Mouse (Mus musculus): ENCODE results near the gene Ahdc1. TPM values are rescaled to one million over a fixed set of nuclear protein-coding genes. Genes with fewer than 3 reads are reported as not detected.

The Ahdc1 gene
- polyA plus RNA-seq, 1 experiment from 2014 or later = 2.8 TPM

DNA sequence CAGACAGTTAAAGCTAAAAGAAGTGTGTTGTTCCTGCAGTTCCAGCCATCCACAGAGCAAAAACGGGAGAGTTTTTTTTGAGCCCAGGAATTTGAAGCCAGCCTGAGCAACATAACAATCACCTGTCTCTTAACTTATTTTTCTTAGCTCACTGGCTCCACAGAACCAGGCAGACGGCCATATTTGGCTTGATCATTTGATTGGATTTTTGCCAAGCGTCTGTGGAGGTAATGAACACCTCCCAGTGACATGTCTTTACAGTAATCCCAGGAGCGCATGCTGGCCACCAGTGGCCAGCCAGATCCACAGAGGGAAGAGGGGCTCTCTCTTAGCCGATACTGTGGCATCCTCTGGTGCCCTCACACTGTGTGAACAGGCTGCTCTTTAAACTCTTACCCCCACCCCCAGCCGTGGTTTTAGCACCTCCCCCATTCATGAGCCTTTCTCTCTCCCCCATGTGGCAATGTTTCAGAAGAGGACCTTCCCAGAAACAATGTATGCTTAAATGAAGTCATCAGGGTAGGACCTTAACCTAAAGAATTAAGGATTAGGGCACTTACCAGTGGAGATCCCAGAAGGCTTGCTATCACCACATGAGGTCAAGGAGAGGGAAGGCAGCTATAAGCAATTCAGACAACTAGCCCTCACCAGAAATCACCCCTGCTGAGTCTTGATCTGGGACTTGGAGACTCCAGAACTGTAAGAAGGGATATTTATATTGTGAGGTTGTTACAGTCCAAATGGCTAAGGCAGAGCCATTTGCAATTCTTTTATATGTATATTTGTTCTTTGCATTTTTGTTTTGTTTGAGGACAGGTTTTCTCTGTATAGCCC, 42.7 kb upstream of the Ahdc1 start:
- no peak overlapping the region for H3K4me3 ChIP-seq (ENCODE audit: low read depth, low read length)
- no peaks in the 10 kb centered on the region for H3K27me3 ChIP-seq (ENCODE audit: control insufficient read depth, insufficient read depth, low read length)
- TF ChIP-seq CTCF (IDR thresholded peaks at IDR 0.05; ENCODE audit: low read depth) = no peak
- H3K27ac ChIP-seq (replicated peaks) = no peak overlapping the region
- H3K9ac ChIP-seq (ENCODE audit: low read length) = no peak overlapping the region
- H3K4me2 ChIP-seq (replicated peaks; ENCODE audit: low read depth) = no peak overlapping the region
- WGBS = 37% methylated on average over 6 of the region's 6 CpGs
- H3K4me1 ChIP-seq (replicated peaks; ENCODE audit: control insufficient read depth, insufficient read depth) = no peaks in the 10 kb centered on the region
- no peaks in the 10 kb centered on the region for H3K36me3 ChIP-seq (ENCODE audit: control insufficient read depth, insufficient read depth, low read length)
- ATAC-seq (ENCODE audit: low FRiP score, low TSS enrichment) (no peak), DNase-seq (ENCODE audit: low spot score) (no peak)
- no peaks in the 10 kb centered on the region for H3K9me3 ChIP-seq (ENCODE audit: control insufficient read depth, low read length)

DNA sequence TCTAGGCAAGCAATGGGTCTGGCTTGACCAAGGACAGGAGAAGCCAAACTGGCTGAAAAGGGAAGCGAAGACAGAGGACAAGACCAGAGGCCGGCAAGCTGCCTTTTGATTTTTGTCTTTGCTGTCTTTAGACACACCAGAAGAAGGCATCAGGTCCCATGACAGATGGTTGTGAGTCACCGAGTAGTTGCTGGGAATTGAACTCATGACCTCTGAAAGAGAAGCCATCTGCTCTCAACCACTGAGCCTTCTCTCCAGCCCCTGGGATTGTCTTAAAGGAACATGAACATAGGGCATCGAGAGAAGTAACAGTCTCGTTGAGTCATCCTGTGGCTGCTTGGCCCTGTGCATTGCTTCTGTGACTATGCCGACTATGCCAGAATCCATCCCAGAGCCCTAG, 39.5 kb upstream of the Ahdc1 start:
- TF ChIP-seq EP300 (optimal IDR thresholded peaks at IDR 0.05) (no peak), CTCF (IDR thresholded peaks at IDR 0.05; ENCODE audit: low read depth) (no peak)
- 0 out of 2 replicates have a peak, but pooled peaks cover 2% of the 10 kb centered on the region for H3K4me1 ChIP-seq (replicated peaks; ENCODE audit: control insufficient read depth, insufficient read depth)
- H3K9me3 ChIP-seq (ENCODE audit: control insufficient read depth, low read length) = no peaks in the 10 kb centered on the region
- H3K36me3 ChIP-seq (ENCODE audit: control insufficient read depth, insufficient read depth, low read length) = no peaks in the 10 kb centered on the region
- H3K4me3 ChIP-seq (ENCODE audit: low read depth, low read length) = no peak overlapping the region
- no peak for ATAC-seq (ENCODE audit: low FRiP score, low TSS enrichment)
- no peaks in the 10 kb centered on the region; the same call in 1 of the 2 replicates for H3K27me3 ChIP-seq (ENCODE audit: control insufficient read depth, insufficient read depth, low read length)
- 62% methylated on average over 6 of the region's 6 CpGs for WGBS
- H3K27ac ChIP-seq (replicated peaks) = no peak overlapping the region
- DNase-seq (ENCODE audit: low spot score) = no peak
- no peak overlapping the region for H3K4me2 ChIP-seq (replicated peaks; ENCODE audit: low read depth)
- no peak overlapping the region for H3K9ac ChIP-seq (ENCODE audit: low read length)

DNA sequence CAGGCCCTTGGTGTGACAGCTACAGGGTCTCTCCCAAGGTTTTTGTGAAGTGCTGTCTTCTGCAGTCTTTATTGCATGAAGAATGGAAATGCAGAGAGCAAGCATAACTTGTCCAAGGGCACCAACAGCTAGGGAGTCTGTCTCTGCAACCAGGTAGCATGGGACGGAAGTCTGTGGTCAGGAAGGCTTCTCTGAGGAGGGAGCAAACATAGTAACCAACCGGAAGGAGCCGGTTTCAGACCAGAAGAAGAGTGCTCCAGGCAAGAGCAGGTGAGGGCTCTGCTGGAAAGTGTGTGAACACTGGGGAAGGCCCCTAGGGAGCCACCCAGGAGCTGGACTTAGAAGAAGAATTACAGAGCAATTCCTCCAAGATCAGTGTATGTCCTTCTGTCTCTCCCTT, 39.0 kb upstream of the Ahdc1 start:
- TF ChIP-seq CTCF (IDR thresholded peaks at IDR 0.05; ENCODE audit: low read depth) = no peak
- H3K27me3 ChIP-seq (ENCODE audit: control insufficient read depth, insufficient read depth, low read length) = no peaks in the 10 kb centered on the region; the same call in 1 of the 2 replicates
- no peak overlapping the region for H3K4me2 ChIP-seq (replicated peaks; ENCODE audit: low read depth)
- H3K27ac ChIP-seq (replicated peaks) = no peak overlapping the region
- H3K4me1 ChIP-seq (replicated peaks; ENCODE audit: control insufficient read depth, insufficient read depth) = 0 out of 2 replicates have a peak, but pooled peaks cover 2% of the 10 kb centered on the region
- DNase-seq (ENCODE audit: low spot score) = no peak
- no peak for ATAC-seq (ENCODE audit: low FRiP score, low TSS enrichment)
- no peaks in the 10 kb centered on the region for H3K36me3 ChIP-seq (ENCODE audit: control insufficient read depth, insufficient read depth, low read length)
- WGBS = 68% methylated on average over 3 of the region's 3 CpGs
- no peak overlapping the region for H3K4me3 ChIP-seq (ENCODE audit: low read depth, low read length)
- no peaks in the 10 kb centered on the region for H3K9me3 ChIP-seq (ENCODE audit: control insufficient read depth, low read length)
- no peak overlapping the region for H3K9ac ChIP-seq (ENCODE audit: low read length)

DNA sequence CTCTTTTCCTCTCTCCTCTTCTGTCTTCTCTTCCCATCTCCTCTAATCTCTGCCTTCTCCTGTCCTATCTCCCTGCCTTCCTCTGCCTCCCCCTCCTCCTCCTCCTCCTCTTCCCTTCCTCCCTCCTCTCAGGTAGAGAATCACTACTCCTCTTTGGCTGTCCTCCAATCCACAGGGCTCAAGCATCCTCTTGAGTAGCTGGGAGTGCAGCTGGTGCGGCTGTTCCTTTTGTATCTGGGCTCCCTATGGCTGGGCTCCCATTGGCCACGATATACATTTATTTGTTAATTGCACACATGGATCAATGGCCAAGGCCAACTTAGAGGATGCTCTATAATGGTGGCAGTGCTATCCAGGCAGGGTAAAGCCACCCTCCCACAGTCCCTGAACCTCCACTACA, 38.5 kb upstream of the Ahdc1 start:
- ATAC-seq (ENCODE audit: low FRiP score, low TSS enrichment) = no peak
- no peak for DNase-seq (ENCODE audit: low spot score)
- 0 out of 2 replicates have a peak, but pooled peaks cover 2% of the 10 kb centered on the region for H3K4me1 ChIP-seq (replicated peaks; ENCODE audit: control insufficient read depth, insufficient read depth)
- no peaks in the 10 kb centered on the region for H3K9me3 ChIP-seq (ENCODE audit: control insufficient read depth, low read length)
- 46% methylated on average over 2 of the region's 2 CpGs for WGBS
- H3K4me3 ChIP-seq (ENCODE audit: low read depth, low read length) = no peak overlapping the region
- no peaks in the 10 kb centered on the region for H3K36me3 ChIP-seq (ENCODE audit: control insufficient read depth, insufficient read depth, low read length)
- TF ChIP-seq EP300 (optimal IDR thresholded peaks at IDR 0.05) (no peak), CTCF (IDR thresholded peaks at IDR 0.05; ENCODE audit: low read depth) (no peak)
- no peak overlapping the region for H3K4me2 ChIP-seq (replicated peaks; ENCODE audit: low read depth)
- no peak overlapping the region for H3K9ac ChIP-seq (ENCODE audit: low read length)
- no peaks in the 10 kb centered on the region; the same call in 1 of the 2 replicates for H3K27me3 ChIP-seq (ENCODE audit: control insufficient read depth, insufficient read depth, low read length)
- H3K27ac ChIP-seq (replicated peaks) = no peak overlapping the region

DNA sequence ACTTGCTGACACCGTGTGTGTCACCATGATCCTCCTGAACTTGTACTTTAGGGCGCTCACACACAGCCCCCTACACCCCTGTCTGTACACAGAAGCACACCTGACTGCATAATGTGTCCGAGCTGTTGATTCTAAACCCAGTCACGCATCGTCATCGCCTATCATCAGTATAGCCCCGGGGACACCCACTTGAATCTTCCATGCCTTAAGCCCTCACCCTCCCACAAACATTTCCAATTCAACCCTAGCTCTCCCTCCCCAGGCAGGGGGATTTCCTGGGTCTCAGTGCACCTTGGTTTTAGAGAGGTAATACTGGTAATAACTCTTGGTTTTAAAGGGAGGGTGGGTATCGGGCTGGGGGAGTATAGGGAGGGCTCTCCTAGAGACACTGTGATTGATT, 37.9 kb upstream of the Ahdc1 start:
- Histone ChIP-seq H3K27me3 (ENCODE audit: control insufficient read depth, insufficient read depth, low read length) (no peaks in the 10 kb centered on the region; the same call in 1 of the 2 replicates), H3K4me2 (replicated peaks; ENCODE audit: low read depth) (no peak overlapping the region), H3K9ac (ENCODE audit: low read length) (no peak overlapping the region), H3K4me1 (replicated peaks; ENCODE audit: control insufficient read depth, insufficient read depth) (0 out of 2 replicates have a peak, but pooled peaks cover 2% of the 10 kb centered on the region), H3K27ac (replicated peaks) (no peak overlapping the region), H3K9me3 (ENCODE audit: control insufficient read depth, low read length) (no peaks in the 10 kb centered on the region), H3K36me3 (ENCODE audit: control insufficient read depth, insufficient read depth, low read length) (no peaks in the 10 kb centered on the region), H3K4me3 (ENCODE audit: low read depth, low read length) (no peak overlapping the region)
- no peak for ATAC-seq (ENCODE audit: low FRiP score, low TSS enrichment)
- WGBS = 57% methylated on average over 8 of the region's 8 CpGs
- no peak for TF ChIP-seq EP300 (optimal IDR thresholded peaks at IDR 0.05)
- no peak for TF ChIP-seq CTCF (IDR thresholded peaks at IDR 0.05; ENCODE audit: low read depth)
- no peak for DNase-seq (ENCODE audit: low spot score)

DNA sequence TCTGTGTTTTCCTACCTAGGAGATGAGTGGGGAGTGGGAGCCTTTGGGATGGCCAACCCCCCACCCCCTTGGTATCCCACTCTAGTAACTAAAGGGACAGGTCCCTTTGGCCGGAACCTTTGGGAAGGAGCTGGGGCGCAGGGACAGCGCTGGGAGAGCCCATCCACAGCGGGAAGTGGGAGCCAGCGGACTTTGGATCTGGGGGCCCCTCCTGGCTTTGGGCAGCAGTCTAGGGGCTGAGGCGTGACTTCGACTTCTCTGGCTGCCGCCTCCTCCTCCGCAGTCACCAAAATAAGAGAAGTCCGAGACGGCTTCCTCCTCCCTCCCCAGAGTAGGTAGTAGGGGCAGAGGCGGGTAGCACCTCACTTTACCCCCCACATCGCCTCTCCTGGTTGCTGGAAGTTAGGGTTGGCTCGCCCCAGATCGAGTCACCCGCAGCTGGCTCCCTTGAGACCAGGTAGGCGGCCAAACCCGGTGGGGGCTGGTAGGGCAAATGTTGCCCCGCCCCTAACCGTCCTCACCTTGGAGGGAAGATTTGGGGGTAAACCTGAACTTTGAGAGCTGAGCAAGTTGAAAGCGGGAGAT, 37.2 kb upstream of the Ahdc1 start, which contains the start of gene Fgr:
Fgr (plus strand) TSS at position 282 of the 585 bp plus-strand sequence.
- DNase-seq (ENCODE audit: low spot score) = peak; percentile 28

More for the DNA sequence above, 37.2 kb upstream of the Ahdc1 start, which contains the start of gene Fgr:
- 0 out of 2 replicates have a peak, but pooled peaks cover 2% of the 10 kb centered on the region for H3K4me1 ChIP-seq (replicated peaks; ENCODE audit: control insufficient read depth, insufficient read depth)
- TF ChIP-seq EP300 (optimal IDR thresholded peaks at IDR 0.05) (no peak), CTCF (IDR thresholded peaks at IDR 0.05; ENCODE audit: low read depth) (no peak)
- H3K4me3 ChIP-seq (ENCODE audit: low read depth, low read length) = no peak within 1 kb of the TSS
- H3K27ac ChIP-seq (replicated peaks) = no peak within 1 kb of the TSS
- H3K9ac ChIP-seq (ENCODE audit: low read length) = peak within 1 kb of the TSS; percentile 35; the same call in 1 of the 2 replicates
- no peaks in the 10 kb centered on the region for H3K9me3 ChIP-seq (ENCODE audit: control insufficient read depth, low read length)
- peak; percentile 47; the same call in 1 of the 2 replicates for ATAC-seq (ENCODE audit: low FRiP score, low TSS enrichment)
- WGBS = 20% methylated on average over 21 of the region's 21 CpGs
- no peaks in the 10 kb centered on the region; the same call in 1 of the 2 replicates for H3K27me3 ChIP-seq (ENCODE audit: control insufficient read depth, insufficient read depth, low read length)
- H3K4me2 ChIP-seq (replicated peaks; ENCODE audit: low read depth) = peak within 1 kb of the TSS; percentile 39
- H3K36me3 ChIP-seq (ENCODE audit: control insufficient read depth, insufficient read depth, low read length) = no peaks in the 10 kb centered on the region

Measured in stomach, postnatal 0 days (tissue).